Mouse (Mus musculus) thymus, adult 2 months (tissue): Measurements from ENCODE around the gene Pitpnm3.

Source experiments
- CTCF ChIP-seq: fragments of 200-500 bp; IDR thresholded peaks from 2 replicates; pipeline ENCODE4 v1.5.1; 2012; ENCODE audit warnings: mild to moderate bottlenecking, control low read depth, low read length, moderate library complexity, borderline replicate concordance; ENCODE audit not compliant: control insufficient read depth, poor library complexity, insufficient read depth; ENCODE audit errors: extremely low read depth
- POLR2A ChIP-seq: fragments of 200-500 bp; IDR thresholded peaks from 2 replicates; pipeline ENCODE4 v1.6.1; 2012; ENCODE audit warnings: mild to moderate bottlenecking, low read length, control low read depth, moderate library complexity; ENCODE audit not compliant: control insufficient read depth, poor library complexity, insufficient read depth; ENCODE audit errors: extremely low read depth

GRCm38 (mm10) chr11:72099181-72099580, 36.4 kb downstream of the Pitpnm3 start:
- TF ChIP-seq POLR2A (no peak), CTCF (no peak)
